Mouse (Mus musculus) kidney, adult 2 months (tissue): Measurements from ENCODE around the gene Vasp.

Experiments
- CTCF ChIP-seq: fragments of 200-500 bp; conservative IDR thresholded peaks from 2 replicates; pipeline ENCODE4 v1.5.1; 2011; ENCODE audit warnings: low read depth, mild to moderate bottlenecking, control low read depth, low read length, moderate library complexity, mixed read lengths; ENCODE audit not compliant: insufficient read depth, insufficient read length
- POLR2A ChIP-seq: fragments of 200-500 bp; IDR thresholded peaks from one replicate; pipeline ENCODE4 v1.6.1; 2011; ENCODE audit warnings: low read depth, low read length, control low read depth

DNA sequence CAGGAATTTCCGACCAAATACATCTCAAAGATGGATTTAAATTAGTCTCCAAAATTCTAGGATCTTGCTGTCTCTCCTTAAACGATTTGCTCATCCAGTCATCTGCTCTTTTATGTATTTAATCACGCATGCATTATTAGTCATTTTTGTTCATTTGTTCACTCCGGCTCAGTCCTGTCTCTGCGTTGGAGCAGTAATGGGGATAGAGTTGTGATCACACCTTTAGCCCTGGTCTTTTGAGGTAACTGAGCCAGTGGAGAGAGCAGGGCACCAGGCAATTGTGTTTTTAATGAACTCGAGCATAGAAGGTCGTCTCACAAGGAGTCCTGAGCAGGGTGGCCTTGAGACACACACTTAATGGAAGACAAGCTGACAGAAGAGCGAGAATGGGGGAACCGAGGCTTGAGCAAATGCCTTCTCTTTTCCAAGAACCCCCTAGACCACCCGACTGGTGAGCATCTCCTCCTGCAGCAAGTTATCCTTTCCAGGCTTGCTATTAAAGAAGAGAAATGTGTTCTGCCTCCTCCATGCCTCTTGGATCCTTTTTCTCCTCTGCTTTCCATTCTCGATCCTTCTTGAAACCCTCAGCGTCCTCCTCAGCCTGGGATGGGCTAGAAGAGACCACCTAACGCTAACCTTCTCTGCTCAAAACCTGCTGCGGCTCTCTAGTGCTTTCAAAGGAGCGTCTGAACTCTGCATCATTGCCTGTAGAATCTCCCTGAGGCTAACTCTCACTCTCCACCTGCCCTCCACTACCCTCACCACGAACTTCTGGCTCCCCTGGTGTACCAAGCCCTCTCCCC lies 30.0 kb upstream of the Vasp start:
- TF ChIP-seq CTCF (no peak), POLR2A (no peak)
